Mouse (Mus musculus) stomach, embryonic 14.5 days (tissue): ENCODE data around the gene Cog1. TPM values are rescaled to one million over a fixed set of nuclear protein-coding genes. Genes with fewer than 3 reads are reported as not detected.

Source experiments
- ATAC-seq: fragments of 200-750 bp; cut with Nextera tagmentation; 2 replicates; pipeline ENCODE4 v1.8.0; 2017; ENCODE audit warnings: low read depth, moderate TSS enrichment; ENCODE audit not compliant: insufficient number of reproducible peaks, insufficient read depth, low FRiP score
- H3K27ac ChIP-seq: fragments of 300-500 bp; sonication (generic); 2 replicates; pipeline ENCODE4 v1.5.1; 2014; ENCODE audit warnings: mild to moderate bottlenecking, low read length, moderate library complexity, mixed read lengths
- H3K27me3 ChIP-seq: fragments of 300-500 bp; sonication (generic); 2 replicates; pipeline ENCODE4 v1.6.1; 2014; ENCODE audit warnings: low read length, control low read depth, mixed read lengths; ENCODE audit not compliant: control insufficient read depth, insufficient read depth
- H3K36me3 ChIP-seq: fragments of 300-500 bp; sonication (generic); 2 replicates; pipeline ENCODE4 v1.6.1; 2014; ENCODE audit warnings: mild to moderate bottlenecking, control low read depth, low read length, moderate library complexity, mixed read lengths; ENCODE audit not compliant: control insufficient read depth, insufficient read depth
- H3K4me1 ChIP-seq: fragments of 300-500 bp; sonication (generic); 2 replicates; pipeline ENCODE4 v1.6.1; 2014; ENCODE audit warnings: low read length, control low read depth, mixed read lengths; ENCODE audit not compliant: control insufficient read depth, insufficient read depth
- H3K4me2 ChIP-seq: fragments of 300-500 bp; sonication (generic); replicated peaks from 2 replicates; pipeline ENCODE4 v1.6.1; 2014; ENCODE audit warnings: low read depth, low read length, control low read depth
- H3K4me3 ChIP-seq: fragments of 300-500 bp; sonication (generic); 2 replicates; pipeline ENCODE4 v1.5.1; 2014; ENCODE audit warnings: low read depth, low read length, control low read depth
- H3K9ac ChIP-seq: fragments of 300-500 bp; sonication (generic); replicated peaks from 2 replicates; pipeline ENCODE4 v1.6.1; 2014; ENCODE audit warnings: low read depth, mild to moderate bottlenecking, control low read depth, low read length, moderate library complexity, mixed read lengths
- H3K9me3 ChIP-seq: fragments of 300-500 bp; sonication (generic); 2 replicates; pipeline ENCODE4 v1.6.1; 2016; ENCODE audit warnings: low read depth, low read length, control low read depth; ENCODE audit not compliant: control insufficient read depth
- WGBS: fragments of 180-500 bp; shearing (Covaris S2); extraction: QIAGEN DNeasy Blood & Tissue Kit; methylation state at CpG from one replicate; pipeline ENCODE4 v1.1.7; 2014; 5-methylcytosine and 5-hydroxymethylcytosine counted together
- polyA plus RNA-seq: library from polyadenylated mRNA; unstranded; fragments of >200 nt; fragmentation: Nextera tagmentation; extraction: Ambion mirVana; gene quantifications from 2 replicates; pipeline ENCODE4 v1.2.1, GENCODE M21; 2014

The Cog1 gene
- polyA plus RNA-seq, 1 experiment from 2014 or later = 20.7 TPM

DNA sequence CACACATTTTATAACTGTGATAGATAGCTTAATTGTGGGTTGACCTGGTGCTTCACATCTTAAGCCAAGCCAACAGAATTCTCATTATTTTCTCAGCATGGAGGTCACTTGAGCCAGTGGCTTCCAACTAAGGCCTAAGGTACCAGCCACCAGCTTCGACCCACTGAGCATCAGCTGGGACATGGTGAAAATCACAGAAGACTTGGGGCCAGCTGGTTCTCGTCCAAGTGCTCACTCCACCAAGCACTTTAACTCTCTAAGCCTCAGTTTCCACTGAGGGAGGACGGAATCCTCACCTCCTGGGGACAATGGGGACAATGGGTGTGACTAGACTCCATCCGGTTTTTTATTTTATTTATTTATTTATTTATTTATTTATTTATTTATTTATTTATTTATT is 26.9 kb upstream of the Cog1 start:
- H3K9me3 ChIP-seq = no peaks in the 10 kb centered on the region
- no peak overlapping the region for H3K27ac ChIP-seq
- H3K4me3 ChIP-seq = no peak overlapping the region
- H3K36me3 ChIP-seq = no peaks in the 10 kb centered on the region
- no peak for ATAC-seq
- no peak overlapping the region for H3K9ac ChIP-seq
- H3K4me1 ChIP-seq = peaks cover 12% of the 10 kb centered on the region; the same call in 1 of the 2 replicates
- H3K4me2 ChIP-seq = no peak overlapping the region
- 76% methylated on average over 4 of the region's 4 CpGs for WGBS
- H3K27me3 ChIP-seq = peaks cover 19% of the 10 kb centered on the region

DNA sequence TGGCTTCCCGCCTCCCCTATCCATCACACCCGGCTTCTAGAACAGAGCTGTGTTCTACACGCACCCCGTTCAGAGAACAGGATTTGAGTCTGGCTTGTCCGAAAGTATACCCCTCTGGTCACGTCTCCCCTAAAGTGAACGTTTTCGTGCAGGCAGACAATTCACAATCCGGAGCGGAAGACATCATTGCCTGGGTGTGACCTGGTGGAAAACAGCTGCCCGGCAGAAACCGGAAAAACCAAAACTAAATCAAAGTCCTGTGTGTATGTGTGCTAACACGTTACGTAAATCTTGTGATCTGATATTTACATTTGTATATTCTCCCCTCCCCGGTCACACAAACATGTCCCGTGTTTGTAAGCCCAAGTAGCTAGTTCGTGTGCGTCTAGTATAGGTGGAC is 23.5 kb upstream of the Cog1 start:
- no peaks in the 10 kb centered on the region for H3K4me1 ChIP-seq
- H3K9me3 ChIP-seq = no peaks in the 10 kb centered on the region
- peaks cover 9% of the 10 kb centered on the region for H3K27me3 ChIP-seq
- H3K9ac ChIP-seq = no peak overlapping the region
- H3K4me2 ChIP-seq = no peak overlapping the region
- WGBS = 84% methylated on average over 18 of the region's 18 CpGs
- no peak overlapping the region for H3K4me3 ChIP-seq
- no peak for ATAC-seq
- no peak overlapping the region for H3K27ac ChIP-seq
- no peaks in the 10 kb centered on the region for H3K36me3 ChIP-seq

- Histone ChIP-seq H3K4me2 (no peak overlapping the region), H3K27ac (no peak overlapping the region), H3K36me3 (no peaks in the 10 kb centered on the region), H3K27me3 (no peaks in the 10 kb centered on the region), H3K9ac (no peak overlapping the region), H3K4me1 (no peaks in the 10 kb centered on the region), H3K4me3 (no peak overlapping the region), H3K9me3 (no peaks in the 10 kb centered on the region)
- ATAC-seq = no peak
- WGBS = 46% methylated on average over 4 of the region's 4 CpGs
Measured at GRCm38 (mm10) chr11:113627785-113628184, 21.2 kb upstream of the Cog1 start.

- Histone ChIP-seq H3K4me2 (no peak overlapping the region), H3K9me3 (no peaks in the 10 kb centered on the region), H3K4me3 (no peak overlapping the region), H3K27me3 (no peaks in the 10 kb centered on the region), H3K36me3 (no peaks in the 10 kb centered on the region), H3K9ac (no peak overlapping the region), H3K4me1 (no peaks in the 10 kb centered on the region), H3K27ac (no peak overlapping the region)
- no peak for ATAC-seq
- WGBS = 61% methylated on average over 7 of the region's 7 CpGs
Measured at GRCm38 (mm10) chr11:113630642-113631041, 18.3 kb upstream of the Cog1 start.

- no peak for ATAC-seq
- Histone ChIP-seq H3K9me3 (no peaks in the 10 kb centered on the region), H3K9ac (no peak overlapping the region), H3K27ac (no peak overlapping the region), H3K4me3 (no peak overlapping the region), H3K4me1 (no peaks in the 10 kb centered on the region), H3K4me2 (0 out of 2 replicates have a peak overlapping the region, but pooled peaks have one; percentile 10), H3K36me3 (no peaks in the 10 kb centered on the region), H3K27me3 (no peaks in the 10 kb centered on the region)
- WGBS = 67% methylated on average over 8 of the region's 8 CpGs
Measured at GRCm38 (mm10) chr11:113631302-113631701, 17.7 kb upstream of the Cog1 start.

- Histone ChIP-seq H3K4me1 (no peaks in the 10 kb centered on the region), H3K9me3 (no peaks in the 10 kb centered on the region), H3K4me3 (no peak overlapping the region), H3K27ac (peak overlapping the region; percentile 10; the same call in 1 of the 2 replicates), H3K9ac (no peak overlapping the region), H3K27me3 (no peaks in the 10 kb centered on the region), H3K4me2 (0 out of 2 replicates have a peak overlapping the region, but pooled peaks have one; percentile 10), H3K36me3 (no peaks in the 10 kb centered on the region)
- ATAC-seq = peak; percentile 66; the same call in 1 of the 2 replicates
- 56% methylated on average over 8 of the region's 8 CpGs for WGBS
Measured at GRCm38 (mm10) chr11:113631862-113632261, 17.1 kb upstream of the Cog1 start.

DNA sequence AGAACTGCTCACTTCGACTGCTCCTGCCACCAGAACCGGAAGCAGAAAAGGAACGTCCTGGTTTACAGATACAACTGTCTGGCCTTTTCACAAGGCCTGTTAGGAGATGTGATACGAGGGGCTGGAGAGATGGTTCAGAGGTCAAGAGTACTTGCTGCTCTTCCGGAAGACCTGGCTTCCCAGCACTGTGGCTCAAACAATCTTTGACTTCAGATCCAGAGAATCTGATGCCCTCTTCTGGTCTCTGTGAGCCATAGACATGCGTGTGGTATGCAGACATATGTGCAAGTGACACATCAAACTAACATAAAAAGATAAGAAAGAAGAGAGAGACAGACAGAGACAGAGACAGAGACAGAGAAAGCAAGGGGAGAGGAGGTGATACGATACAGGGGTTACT is 16.7 kb upstream of the Cog1 start:
- no peak overlapping the region for H3K4me3 ChIP-seq
- H3K4me2 ChIP-seq = 0 out of 2 replicates have a peak overlapping the region, but pooled peaks have one; percentile 10
- H3K9me3 ChIP-seq = no peaks in the 10 kb centered on the region
- ATAC-seq = no peak
- no peaks in the 10 kb centered on the region for H3K36me3 ChIP-seq
- no peaks in the 10 kb centered on the region for H3K4me1 ChIP-seq
- H3K27me3 ChIP-seq = no peaks in the 10 kb centered on the region
- H3K9ac ChIP-seq = no peak overlapping the region
- H3K27ac ChIP-seq = peak overlapping the region; percentile 10; the same call in 1 of the 2 replicates
- 60% methylated on average over 7 of the region's 7 CpGs for WGBS

DNA sequence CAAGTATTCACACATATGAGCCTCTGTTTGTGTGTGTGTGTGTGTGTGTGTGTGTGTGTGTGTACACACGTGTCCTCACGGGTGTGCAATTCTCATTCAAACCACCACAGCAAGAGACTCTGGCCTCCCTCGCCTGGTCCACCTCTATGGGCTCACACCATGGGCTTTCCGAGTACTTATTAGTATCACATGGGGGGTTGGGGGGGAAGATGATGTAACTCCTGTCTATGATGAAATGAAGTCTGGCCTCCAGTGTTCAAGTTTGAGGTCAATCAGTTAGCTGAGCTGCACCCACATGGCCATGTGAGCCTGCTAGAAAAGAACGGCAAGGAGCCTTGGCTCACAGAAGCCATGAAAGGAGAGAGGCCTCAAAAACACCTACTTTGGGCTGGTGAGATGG is 15.6 kb upstream of the Cog1 start:
- Histone ChIP-seq H3K27ac (no peak overlapping the region), H3K4me3 (no peak overlapping the region), H3K9me3 (no peaks in the 10 kb centered on the region), H3K4me1 (no peaks in the 10 kb centered on the region), H3K36me3 (no peaks in the 10 kb centered on the region), H3K4me2 (no peak overlapping the region), H3K9ac (no peak overlapping the region), H3K27me3 (no peaks in the 10 kb centered on the region)
- 95% methylated on average over 5 of the region's 5 CpGs for WGBS
- no peak for ATAC-seq

DNA sequence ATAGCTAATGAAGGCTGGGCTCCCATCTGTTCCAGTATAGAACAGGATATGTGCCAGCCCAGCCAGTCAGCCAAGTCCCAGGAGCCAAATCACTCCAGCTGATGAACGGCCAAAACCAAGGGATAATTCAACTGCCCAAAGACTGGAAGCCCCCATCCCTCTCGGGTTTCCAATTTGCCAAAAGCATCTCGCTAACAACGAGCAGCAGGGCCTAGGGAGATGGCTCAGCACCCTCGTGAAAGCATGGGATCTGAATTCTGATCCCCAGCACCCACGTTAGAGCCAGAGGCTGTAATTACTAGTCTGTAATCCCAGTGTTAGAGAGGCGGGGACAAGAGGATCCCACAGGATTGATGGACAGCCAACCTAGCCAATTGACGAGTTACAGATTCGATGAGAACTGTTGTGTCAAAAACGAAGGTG is 14.3 kb upstream of the Cog1 start:
- Histone ChIP-seq H3K4me2 (no peak overlapping the region), H3K4me1 (no peaks in the 10 kb centered on the region), H3K36me3 (no peaks in the 10 kb centered on the region), H3K4me3 (no peak overlapping the region), H3K9ac (no peak overlapping the region), H3K9me3 (no peaks in the 10 kb centered on the region), H3K27ac (no peak overlapping the region), H3K27me3 (no peaks in the 10 kb centered on the region)
- ATAC-seq = no peak
- WGBS = 72% methylated on average over 10 of the region's 10 CpGs
